Mouse (Mus musculus) gastrocnemius, postnatal 10 days (tissue): ENCODE measurements around the gene Tspan9. TPM values are rescaled to one million over a fixed set of nuclear protein-coding genes. Genes with fewer than 3 reads are reported as not detected.

Experiments
- DNase-seq: peaks from one replicate; pipeline ENCODE4 v3.0.0; 2021; ENCODE audit warnings: mixed read lengths
- total RNA-seq, 2 experiments: library from RNA; stranded (reverse); gene quantifications; 2 replicates each; pipeline ENCODE4 v1.2.3; 2021

The Tspan9 gene
- total RNA-seq, 2 experiments from 2014 or later, result 109 to 119 TPM

DNA sequence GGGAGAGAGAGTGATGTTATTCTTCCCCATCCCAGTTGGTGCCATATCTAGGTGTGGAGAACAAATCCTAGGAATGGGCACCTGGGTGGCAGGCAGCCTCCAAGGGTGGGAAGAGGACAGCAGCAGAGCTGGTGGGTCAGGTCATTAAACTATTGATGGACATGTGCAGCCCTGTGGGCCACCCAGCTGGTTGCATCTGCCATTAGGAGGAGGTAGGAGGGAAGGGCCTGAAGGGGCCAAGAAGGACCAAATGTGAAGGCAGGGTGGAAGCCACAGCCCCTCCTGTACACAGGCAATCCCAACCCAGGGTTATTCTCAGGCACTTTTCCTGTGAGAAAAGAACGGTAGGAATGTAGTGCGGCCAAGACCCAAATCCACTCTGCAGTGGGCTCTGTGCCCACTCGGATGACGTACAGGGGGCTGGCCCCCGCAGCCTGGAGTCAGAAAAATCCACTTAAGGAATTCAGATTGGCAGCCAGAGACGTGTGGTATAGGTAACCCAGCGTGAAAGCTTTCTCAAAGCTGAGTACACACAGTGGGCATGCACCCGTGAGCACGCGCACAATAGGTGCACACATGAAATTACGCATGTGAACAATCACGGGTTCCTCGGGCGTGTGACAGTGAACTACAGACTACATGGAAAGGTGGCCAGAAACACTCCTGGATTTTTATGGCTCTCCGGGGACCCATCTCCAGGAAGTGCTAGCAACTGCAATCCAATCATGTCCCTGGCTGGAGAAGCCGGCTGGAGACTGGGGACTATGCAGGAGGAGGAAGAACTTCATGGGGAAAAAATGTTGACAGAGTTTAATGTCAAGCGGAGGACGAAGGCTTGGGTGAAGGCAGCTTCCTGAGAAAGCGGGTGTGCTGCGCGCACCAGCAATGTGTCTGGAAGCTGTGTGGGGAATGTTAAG is 67.0 kb downstream of the Tspan9 start:
- no peak for DNase-seq

GRCm38 (mm10) chr6:128075453-128076003 is 67.9 kb downstream of the Tspan9 start:
- no peak for DNase-seq

DNA sequence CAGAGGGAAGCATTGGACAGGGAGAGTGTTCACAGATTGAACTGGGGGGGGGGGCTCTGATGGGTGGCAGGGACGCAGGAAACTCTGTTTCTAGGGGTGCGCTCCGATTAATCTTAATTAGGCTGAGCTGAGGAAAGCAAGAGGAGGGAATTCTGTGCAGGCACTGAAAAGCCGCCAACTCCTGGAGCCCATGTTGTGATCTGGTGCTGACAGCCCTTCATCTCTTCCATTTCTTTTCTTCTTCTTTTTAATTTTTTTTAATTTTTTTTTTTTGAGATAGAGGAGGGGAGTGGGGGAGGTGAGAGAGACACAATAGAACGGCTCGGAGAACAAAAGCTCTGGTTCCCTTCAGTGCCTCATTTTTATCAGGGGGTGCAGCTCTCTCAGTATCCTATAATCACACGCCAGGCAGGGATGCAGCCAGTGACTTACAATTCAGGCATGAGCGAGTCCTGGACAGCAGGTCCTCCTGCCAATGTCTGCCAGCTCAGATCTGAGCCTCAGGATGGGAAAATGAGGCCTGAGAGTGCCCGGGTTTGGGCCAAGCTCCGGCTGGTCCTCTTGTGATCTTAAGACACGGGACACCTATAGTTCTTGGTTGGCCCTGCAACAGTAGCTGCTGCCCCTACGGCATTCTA is 72.4 kb downstream of the Tspan9 start:
- no peak for DNase-seq

GRCm38 (mm10) chr6:128070072-128070872 is 73.1 kb downstream of the Tspan9 start:
- no peak for DNase-seq

GRCm38 (mm10) chr6:128068144-128068543 is 75.2 kb downstream of the Tspan9 start:
- DNase-seq, result no peak

- no peak for DNase-seq
These were observed 77.4 kb downstream of the Tspan9 start for GRCm38 (mm10) chr6:128065982-128066381.

DNA sequence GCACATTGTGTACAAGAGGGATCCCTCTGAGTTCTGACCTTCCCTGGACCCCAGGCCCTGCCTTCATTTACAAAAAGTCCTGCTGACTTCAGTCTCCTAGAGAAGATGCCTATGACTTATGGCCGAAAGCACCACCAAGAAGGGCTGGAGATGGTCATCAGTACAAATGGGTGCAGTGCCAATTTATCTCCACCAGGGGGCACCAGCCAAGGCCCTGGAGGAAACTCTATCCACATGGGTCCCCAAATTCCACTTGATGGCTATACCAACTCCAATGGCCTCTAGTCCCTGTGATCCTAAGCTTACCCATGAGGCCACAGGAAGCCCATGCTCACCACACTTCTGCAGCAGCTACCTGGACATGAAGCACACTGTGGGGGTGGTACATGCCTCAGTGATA is 79.9 kb downstream of the Tspan9 start:
- no peak for DNase-seq

- DNase-seq, result no peak
These were observed 80.6 kb downstream of the Tspan9 start for GRCm38 (mm10) chr6:128062784-128063183.

DNA sequence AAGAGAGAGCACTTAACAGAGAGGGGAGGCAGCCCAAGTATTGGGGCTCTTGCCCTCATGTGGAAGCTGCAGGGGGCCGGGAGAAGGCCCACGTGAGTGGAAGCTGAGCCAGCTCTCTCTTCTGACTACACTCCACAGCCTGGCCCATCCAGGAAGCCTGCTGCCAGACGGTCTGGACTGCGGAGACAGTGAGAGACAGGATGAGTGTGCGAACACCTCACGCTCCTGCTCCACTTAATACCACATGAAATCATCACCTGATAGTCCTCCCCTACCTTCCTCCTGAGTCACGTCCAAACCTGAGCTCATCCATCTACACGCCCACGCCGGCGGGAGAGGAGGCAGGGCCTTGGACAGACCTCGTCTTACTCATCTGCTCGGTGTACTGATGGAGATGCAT is 81.2 kb downstream of the Tspan9 start:
- DNase-seq, result no peak

GRCm38 (mm10) chr6:128061342-128061741 is 82.1 kb downstream of the Tspan9 start:
- no peak for DNase-seq

DNA sequence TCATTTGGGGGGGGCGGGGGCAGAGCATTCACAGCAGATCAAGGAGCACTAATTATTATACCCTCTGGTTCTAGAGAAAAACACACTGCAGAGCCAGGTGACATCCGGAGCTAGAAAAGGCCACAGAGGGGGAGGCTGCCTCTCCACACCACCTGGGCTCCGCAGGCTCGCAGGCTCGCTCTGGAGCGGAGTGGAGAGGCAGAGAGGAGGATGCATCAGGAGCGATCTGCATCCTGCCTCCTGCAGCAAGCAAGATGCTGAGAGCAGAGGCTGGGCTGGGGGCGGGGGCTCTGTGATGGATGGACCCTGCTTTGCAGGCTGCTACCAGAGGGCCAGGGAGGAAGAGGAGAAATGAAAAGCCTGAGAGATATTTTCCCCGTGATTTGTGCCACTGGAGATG is 84.8 kb downstream of the Tspan9 start:
- no peak for DNase-seq

GRCm38 (mm10) chr6:128058157-128058556 is 85.2 kb downstream of the Tspan9 start:
- DNase-seq, result no peak

- DNase-seq, result no peak
These were observed 90.2 kb downstream of the Tspan9 start for GRCm38 (mm10) chr6:128053000-128053732.

DNA sequence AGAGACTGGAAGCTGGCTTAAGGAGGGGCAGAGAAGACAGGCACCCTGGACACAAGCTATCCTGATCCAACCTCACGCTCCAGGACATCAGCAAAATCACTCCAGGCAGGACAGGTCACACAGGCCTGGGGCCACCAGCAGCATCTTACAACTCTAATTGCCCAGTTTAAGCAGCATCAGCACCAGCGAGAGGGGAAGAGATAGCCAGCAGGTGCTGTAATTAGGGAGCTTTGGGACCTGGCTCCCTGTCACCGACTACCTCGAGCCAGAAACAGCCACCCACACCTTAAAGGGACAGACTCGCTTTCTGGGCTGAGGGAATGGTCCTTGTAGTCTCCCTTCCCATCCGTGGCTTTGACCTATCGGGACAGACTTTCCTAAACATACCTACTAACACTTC is 95.7 kb downstream of the Tspan9 start:
- DNase-seq, result no peak

DNA sequence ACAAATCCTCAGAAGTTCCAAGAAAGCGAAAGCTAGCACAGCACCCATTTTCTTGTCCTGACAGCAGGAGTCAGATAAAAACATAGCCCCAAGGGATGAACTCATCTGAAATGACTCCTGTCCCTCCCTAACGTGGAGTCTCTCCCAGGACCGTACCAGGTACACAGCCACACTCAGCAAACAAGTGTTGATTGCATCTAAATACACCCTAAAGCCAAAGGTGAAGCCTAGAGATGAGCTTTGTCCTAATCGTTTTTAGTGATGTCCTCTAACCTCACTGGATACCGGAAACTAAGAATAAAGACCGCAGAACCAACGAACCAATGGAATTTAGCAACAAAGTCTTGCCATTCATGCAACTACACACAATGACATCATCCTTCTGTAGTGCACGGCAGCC is 96.2 kb downstream of the Tspan9 start:
- DNase-seq, result no peak

- no peak for DNase-seq
These were observed 96.6 kb downstream of the Tspan9 start for GRCm38 (mm10) chr6:128046799-128047198.

- no peak for DNase-seq
These were observed 98.7 kb downstream of the Tspan9 start for GRCm38 (mm10) chr6:128044691-128045090.

- DNase-seq, result no peak
These were observed 99.9 kb downstream of the Tspan9 start for GRCm38 (mm10) chr6:128043486-128043885.

- DNase-seq, result no peak
These were observed 101.6 kb downstream of the Tspan9 start for GRCm38 (mm10) chr6:128041836-128042235.

DNA sequence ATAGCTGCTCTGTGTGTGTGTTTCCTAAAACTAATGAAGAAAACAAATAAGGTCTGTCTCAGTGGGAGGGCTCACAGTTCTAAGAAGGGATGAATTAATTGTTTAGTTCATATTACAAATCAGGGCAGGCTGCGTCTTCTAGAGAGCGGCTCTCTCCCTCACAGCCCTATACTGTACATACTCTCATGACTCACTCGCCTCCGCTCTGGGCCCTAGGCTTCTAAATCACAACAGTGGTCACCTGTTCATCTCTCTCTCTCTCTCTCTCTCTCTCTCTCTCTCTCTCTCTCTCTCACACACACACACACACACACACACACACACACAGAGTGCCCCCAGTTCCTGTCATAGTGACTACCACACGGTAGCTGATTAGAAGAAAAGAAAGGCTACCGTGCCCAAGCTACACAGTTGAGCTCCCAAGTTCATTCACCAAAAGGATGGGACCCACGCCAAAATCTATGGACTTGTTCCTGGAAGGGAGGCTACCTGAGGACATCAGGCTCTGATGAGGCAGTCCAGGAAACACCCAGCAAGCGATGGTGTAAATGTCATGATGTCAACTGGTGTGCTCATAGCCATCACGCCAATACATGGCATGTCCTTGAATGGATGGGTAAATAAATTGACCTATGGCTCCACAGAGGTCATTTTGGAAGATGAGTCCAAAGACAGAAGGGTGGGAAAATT is 104.2 kb downstream of the Tspan9 start:
- no peak for DNase-seq

DNA sequence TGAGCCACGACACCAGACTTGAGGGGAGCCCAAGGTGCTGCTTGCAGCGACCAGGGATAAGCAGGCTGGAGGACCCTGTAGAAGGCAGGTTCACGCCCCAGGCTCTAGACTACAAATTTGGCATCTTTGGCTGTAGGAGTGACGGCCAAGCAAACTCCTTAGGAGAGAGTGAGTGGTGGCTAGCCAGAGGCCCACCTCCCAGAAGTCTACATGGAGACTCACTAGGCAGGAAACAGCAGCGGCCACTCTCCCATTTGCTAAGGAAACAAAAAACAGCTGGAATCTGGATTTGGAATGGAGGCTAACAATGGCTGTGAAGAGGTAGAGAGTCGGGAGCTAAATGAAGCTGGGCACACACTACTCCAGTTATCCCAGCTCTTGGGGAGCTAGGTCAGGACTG is 104.8 kb downstream of the Tspan9 start:
- no peak for DNase-seq
